Mouse (Mus musculus) erythroblast, embryonic 14.5 days (primary cell): ENCODE results near the gene Armh3.

ENCODE experiments used
- GATA1 ChIP-seq: IDR thresholded peaks from 2 replicates; pipeline ENCODE4 v1.6.1; 2012; ENCODE audit warnings: low read length, inconsistent platforms, mixed read lengths
- TAL1 ChIP-seq: IDR thresholded peaks from 3 replicates; pipeline ENCODE4 v1.6.1; 2012; ENCODE audit warnings: low read length, inconsistent platforms, mixed read lengths

DNA sequence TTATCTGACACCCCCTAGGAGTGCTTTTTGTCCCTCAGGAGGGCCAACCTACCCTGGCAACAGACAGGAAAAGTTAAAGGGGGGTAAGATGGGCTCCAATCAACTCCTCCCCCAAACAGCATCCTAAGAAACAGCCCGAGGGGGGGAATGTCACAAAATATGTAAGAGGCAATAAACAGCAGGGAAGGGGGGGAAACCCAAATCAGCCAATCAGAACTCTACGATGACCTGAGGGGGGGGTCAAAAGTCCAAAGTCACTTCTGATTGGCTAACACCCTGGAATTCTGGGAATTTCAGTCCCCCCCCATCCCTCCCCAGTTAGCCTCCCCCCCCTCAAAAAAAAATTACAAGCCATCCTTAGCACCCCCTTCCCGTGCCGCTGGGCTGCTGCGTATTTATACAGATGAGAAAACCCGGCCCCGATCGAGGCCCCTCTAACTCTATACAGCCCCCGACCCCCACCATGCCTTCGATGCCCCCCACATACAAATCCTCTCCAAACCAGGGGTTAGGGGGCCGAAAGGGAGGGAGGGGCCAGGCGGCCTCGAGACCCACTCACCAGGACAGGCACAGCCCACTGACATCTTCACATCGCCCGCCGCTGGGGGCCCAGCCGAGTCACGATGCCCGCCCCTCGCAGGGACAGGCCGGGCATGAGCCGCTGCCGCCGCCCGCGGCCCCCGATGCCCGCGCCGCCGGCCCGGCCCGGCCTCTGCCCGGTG lies 46.1 kb upstream of the Armh3 start, which contains the start of gene Pprc1:
- TF ChIP-seq GATA1 (no peak), TAL1 (no peak)
